Mouse (Mus musculus) stomach, postnatal 0 days (tissue): ENCODE results near the gene Ip6k1. TPM values are rescaled to one million over a fixed set of nuclear protein-coding genes. Genes with fewer than 3 reads are reported as not detected.

ENCODE experiments used
- ATAC-seq: fragments of 200-750 bp; cut with Nextera tagmentation; 2 replicates; pipeline ENCODE4 v1.8.0; 2017; ENCODE audit not compliant: low FRiP score, low TSS enrichment
- DNase-seq: peaks from one replicate; pipeline ENCODE4 v3.0.0-alpha.2; 2016; ENCODE audit warnings: low spot score
- H3K27ac ChIP-seq: fragments of 300-500 bp; sonication (generic); replicated peaks from 2 replicates; pipeline ENCODE4 v1.5.1; 2014; ENCODE audit warnings: mild to moderate bottlenecking, control low read depth
- H3K27me3 ChIP-seq: fragments of 300-500 bp; sonication (generic); 2 replicates; pipeline ENCODE4 v1.6.1; 2014; ENCODE audit warnings: low read length; ENCODE audit not compliant: control insufficient read depth, insufficient read depth
- H3K36me3 ChIP-seq: fragments of 300-500 bp; sonication (generic); 2 replicates; pipeline ENCODE4 v1.6.1; 2014; ENCODE audit warnings: low read length, mixed read lengths; ENCODE audit not compliant: control insufficient read depth, insufficient read depth
- H3K4me1 ChIP-seq: fragments of 300-500 bp; sonication (generic); replicated peaks from 2 replicates; pipeline ENCODE4 v1.6.1; 2014; ENCODE audit warnings: antibody characterized with exemption; ENCODE audit not compliant: control insufficient read depth, insufficient read depth
- H3K4me2 ChIP-seq: fragments of 300-500 bp; sonication (generic); replicated peaks from 2 replicates; pipeline ENCODE4 v1.6.1; 2014; ENCODE audit warnings: low read depth, mild to moderate bottlenecking, control low read depth, moderate library complexity
- H3K4me3 ChIP-seq: fragments of 300-500 bp; sonication (generic); 2 replicates; pipeline ENCODE4 v1.5.1; 2014; ENCODE audit warnings: low read depth, low read length, control low read depth
- H3K9ac ChIP-seq: fragments of 300-500 bp; sonication (generic); 2 replicates; pipeline ENCODE4 v1.6.1; 2014; ENCODE audit warnings: mild to moderate bottlenecking, low read length, control low read depth, mixed read lengths
- H3K9me3 ChIP-seq: fragments of 300-500 bp; sonication (generic); 2 replicates; pipeline ENCODE4 v1.6.1; 2016; ENCODE audit warnings: low read length; ENCODE audit not compliant: control insufficient read depth
- CTCF ChIP-seq: IDR thresholded peaks from 2 replicates; pipeline ENCODE4 v1.5.1; 2016; ENCODE audit warnings: antibody characterized with exemption, low read depth, mild to moderate bottlenecking, moderate library complexity
- EP300 ChIP-seq: optimal IDR thresholded peaks from 2 replicates; pipeline ENCODE3; 2016; ENCODE audit warnings: antibody characterized with exemption
- WGBS: fragments of 180-500 bp; shearing (Covaris S2); extraction: QIAGEN DNeasy Blood & Tissue Kit; methylation state at CpG from one replicate; pipeline ENCODE4 v1.1.7; 2014; 5-methylcytosine and 5-hydroxymethylcytosine counted together
- polyA plus RNA-seq: library from polyadenylated mRNA; unstranded; fragments of >200 nt; fragmentation: Nextera tagmentation; extraction: Ambion mirVana; gene quantifications from 2 replicates; pipeline ENCODE4 v1.2.1, GENCODE M21; 2015

Gene Ip6k1
- polyA plus RNA-seq, 1 experiment from 2014 or later, result 24.0 TPM

GRCm38 (mm10) chr9:108027867-108028266 is 25.6 kb downstream of the Ip6k1 start:
- WGBS, result 97% methylated on average over 3 of the region's 3 CpGs
- ATAC-seq, result no peak
- Histone ChIP-seq H3K9ac (no peak overlapping the region), H3K4me3 (no peak overlapping the region), H3K4me1 (no peaks in the 10 kb centered on the region), H3K27ac (no peak overlapping the region), H3K36me3 (peaks cover 9% of the 10 kb centered on the region), H3K9me3 (no peaks in the 10 kb centered on the region), H3K27me3 (no peaks in the 10 kb centered on the region), H3K4me2 (no peak overlapping the region)
- TF ChIP-seq EP300 (no peak), CTCF (0 out of 2 replicates have a peak, but pooled peaks have one; percentile 17)
- no peak for DNase-seq

GRCm38 (mm10) chr9:108032126-108032525 is 29.8 kb downstream of the Ip6k1 start:
- Histone ChIP-seq H3K4me1 (no peaks in the 10 kb centered on the region), H3K27ac (no peak overlapping the region), H3K4me3 (no peak overlapping the region), H3K9ac (no peak overlapping the region), H3K36me3 (peaks cover 6% of the 10 kb centered on the region), H3K9me3 (no peaks in the 10 kb centered on the region), H3K27me3 (no peaks in the 10 kb centered on the region), H3K4me2 (no peak overlapping the region)
- TF ChIP-seq CTCF, result no peak
- no peak for TF ChIP-seq EP300
- ATAC-seq (no peak), DNase-seq (no peak)
- WGBS, result 91% methylated on average over 5 of the region's 5 CpGs

DNA sequence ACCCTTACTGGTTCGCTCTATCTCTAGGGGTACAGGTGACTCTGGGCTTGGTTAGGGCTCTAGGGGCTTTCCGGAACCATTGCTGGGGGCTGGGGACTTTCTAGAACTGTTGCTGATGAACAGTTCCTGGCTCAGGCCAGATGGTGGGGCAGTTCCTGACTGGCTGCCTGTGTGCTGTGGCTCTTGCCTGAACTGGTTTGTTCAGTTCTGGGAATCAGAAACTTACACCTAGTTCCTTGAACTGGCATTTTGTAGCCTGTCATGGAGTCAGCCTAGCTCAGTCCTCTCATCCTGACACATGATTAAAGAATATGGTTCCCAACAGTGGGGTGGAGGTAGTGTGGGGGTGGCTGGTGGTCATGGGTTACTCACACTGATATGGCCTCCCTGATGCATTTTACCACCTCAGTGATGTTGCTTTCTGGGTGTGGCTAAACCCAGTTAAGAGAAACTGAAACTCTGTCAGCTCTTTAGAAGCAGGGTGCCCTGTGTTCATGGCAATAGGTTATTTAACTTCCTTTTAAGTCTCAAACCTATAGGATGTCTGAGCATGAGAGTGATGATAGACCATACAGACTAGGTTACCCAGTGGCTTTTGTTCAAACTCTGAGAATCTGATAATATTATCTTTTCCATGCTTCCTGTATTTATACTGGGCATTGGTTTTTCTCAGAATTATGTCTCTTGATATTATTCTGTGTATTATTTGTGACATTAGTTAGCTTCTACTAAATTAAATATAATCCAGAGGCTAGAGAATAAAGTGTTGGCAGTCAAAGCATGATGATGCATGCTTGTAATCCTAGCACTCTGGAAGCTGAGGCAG is 33.2 kb downstream of the Ip6k1 start:
- Histone ChIP-seq H3K9me3 (no peaks in the 10 kb centered on the region), H3K4me1 (no peaks in the 10 kb centered on the region), H3K36me3 (peaks cover 6% of the 10 kb centered on the region), H3K27me3 (no peaks in the 10 kb centered on the region), H3K9ac (no peak overlapping the region), H3K4me3 (no peak overlapping the region), H3K27ac (peak overlapping the region; percentile 61), H3K4me2 (no peak overlapping the region)
- peak; percentile 65 for TF ChIP-seq CTCF
- TF ChIP-seq EP300, result peak; percentile 39
- WGBS, result 93% methylated on average over 2 of the region's 2 CpGs
- DNase-seq (peak; percentile 65), ATAC-seq (peak; percentile 97)

- TF ChIP-seq CTCF (peak; percentile 44), EP300 (no peak)
- 72% methylated on average over 8 of the region's 8 CpGs for WGBS
- no peak for DNase-seq
- Histone ChIP-seq H3K27ac (no peak overlapping the region), H3K4me3 (no peak overlapping the region), H3K4me2 (no peak overlapping the region), H3K9me3 (no peaks in the 10 kb centered on the region), H3K36me3 (peaks cover 25% of the 10 kb centered on the region), H3K27me3 (no peaks in the 10 kb centered on the region), H3K9ac (no peak overlapping the region), H3K4me1 (no peaks in the 10 kb centered on the region)
- no peak for ATAC-seq
Measured at GRCm38 (mm10) chr9:108044751-108045492, 42.6 kb downstream of the Ip6k1 start.

- Histone ChIP-seq H3K4me3 (no peak overlapping the region), H3K4me2 (no peak overlapping the region), H3K9ac (no peak overlapping the region), H3K4me1 (no peaks in the 10 kb centered on the region), H3K36me3 (peaks cover 24% of the 10 kb centered on the region), H3K9me3 (no peaks in the 10 kb centered on the region), H3K27me3 (no peaks in the 10 kb centered on the region), H3K27ac (no peak overlapping the region)
- WGBS, result 88% methylated on average over 4 of the region's 4 CpGs
- ATAC-seq (no peak), DNase-seq (no peak)
- TF ChIP-seq CTCF (no peak), EP300 (no peak)
Measured at GRCm38 (mm10) chr9:108046582-108046981, 44.3 kb downstream of the Ip6k1 start.
